Mouse (Mus musculus): ENCODE measurements around the gene Minpp1. TPM values are rescaled to one million over a fixed set of nuclear protein-coding genes. Genes with fewer than 3 reads are reported as not detected.

Gene Minpp1
- total and polyA plus RNA-seq, 3 experiments: 62.6 to 197 (median 68.8) TPM

GRCm38 (mm10) chr19:32507100-32507499 is 21.5 kb downstream of the Minpp1 start:
- Histone ChIP-seq H3K9me3 (replicated peaks) (peaks cover 2% of the 10 kb centered on the region; the same call in 1 of the 2 replicates), H3K27me3 (ENCODE audit: insufficient read depth, low read length) (no peaks in the 10 kb centered on the region), H3K36me3 (replicated peaks) (peaks cover 91% of the 10 kb centered on the region), H3K4me3 (ENCODE audit: low read depth, low read length) (no peak overlapping the region), H3K4me1 (ENCODE audit: insufficient read depth, low read depth, low read length) (peaks cover 52% of the 10 kb centered on the region)
- TF ChIP-seq GATA2 (IDR thresholded peaks at IDR 0.05; ENCODE audit: borderline replicate concordance, low read depth, low read length) (no peak), CTCF (IDR thresholded peaks at IDR 0.05; ENCODE audit: low read depth, low read length) (no peak), GATA1 (IDR thresholded peaks at IDR 0.05; ENCODE audit: borderline replicate concordance, low read length) (no peak), POLR2AphosphoS5 (IDR thresholded peaks at IDR 0.05; ENCODE audit: insufficient replicate concordance, low read depth, low read length) (no peak), TAL1 (conservative IDR thresholded peaks at IDR 0.05; ENCODE audit: low read depth, low read length) (no peak)
- no peak for ATAC-seq (ENCODE audit: extremely low read depth, insufficient number of reproducible peaks, low FRiP score, poor library complexity, severe bottlenecking)
- DNase-seq (ENCODE audit: low spot score): no peak

- ATAC-seq (ENCODE audit: extremely low read depth, insufficient number of reproducible peaks, low FRiP score, poor library complexity, severe bottlenecking): no peak
- H3K4me3 ChIP-seq (ENCODE audit: low read depth, low read length): no peak overlapping the region
- DNase-seq (ENCODE audit: low spot score): no peak
- TF ChIP-seq CTCF (IDR thresholded peaks at IDR 0.05; ENCODE audit: low read depth, low read length) (no peak), GATA1 (IDR thresholded peaks at IDR 0.05; ENCODE audit: borderline replicate concordance, low read length) (no peak), POLR2AphosphoS5 (IDR thresholded peaks at IDR 0.05; ENCODE audit: insufficient replicate concordance, low read depth, low read length) (no peak), TAL1 (conservative IDR thresholded peaks at IDR 0.05; ENCODE audit: low read depth, low read length) (no peak), GATA2 (IDR thresholded peaks at IDR 0.05; ENCODE audit: borderline replicate concordance, low read depth, low read length) (no peak)
- no peaks in the 10 kb centered on the region for H3K27me3 ChIP-seq (ENCODE audit: insufficient read depth, low read length)
- H3K4me1 ChIP-seq (ENCODE audit: insufficient read depth, low read depth, low read length): peaks cover 52% of the 10 kb centered on the region
- peaks cover 2% of the 10 kb centered on the region; the same call in 1 of the 2 replicates for H3K9me3 ChIP-seq (replicated peaks)
- peaks cover 95% of the 10 kb centered on the region for H3K36me3 ChIP-seq (replicated peaks)
These were observed 22.0 kb downstream of the Minpp1 start for GRCm38 (mm10) chr19:32507526-32507925.

GRCm38 (mm10) chr19:32510267-32510666 is 24.7 kb downstream of the Minpp1 start:
- DNase-seq (ENCODE audit: low spot score) (peak; percentile 16), ATAC-seq (ENCODE audit: extremely low read depth, insufficient number of reproducible peaks, low FRiP score, poor library complexity, severe bottlenecking) (peak; percentile 61)
- H3K9me3 ChIP-seq (replicated peaks): peaks cover 2% of the 10 kb centered on the region; the same call in 1 of the 2 replicates
- H3K4me3 ChIP-seq (ENCODE audit: low read depth, low read length): no peak overlapping the region; the same call in 1 of the 2 replicates
- peaks cover 46% of the 10 kb centered on the region for H3K4me1 ChIP-seq (ENCODE audit: insufficient read depth, low read depth, low read length)
- H3K36me3 ChIP-seq (replicated peaks): peaks cover 96% of the 10 kb centered on the region
- TF ChIP-seq CTCF (IDR thresholded peaks at IDR 0.05; ENCODE audit: low read depth, low read length) (no peak), TAL1 (conservative IDR thresholded peaks at IDR 0.05; ENCODE audit: low read depth, low read length) (peak; percentile 33)
- H3K27me3 ChIP-seq (ENCODE audit: insufficient read depth, low read length): no peaks in the 10 kb centered on the region

GRCm38 (mm10) chr19:32510962-32511361 is 25.4 kb downstream of the Minpp1 start:
- peaks cover 40% of the 10 kb centered on the region for H3K4me1 ChIP-seq (ENCODE audit: insufficient read depth, low read depth, low read length)
- peaks cover 96% of the 10 kb centered on the region for H3K36me3 ChIP-seq (replicated peaks)
- H3K4me3 ChIP-seq (ENCODE audit: low read depth, low read length): no peak overlapping the region; the same call in 1 of the 2 replicates
- TF ChIP-seq GATA1 (IDR thresholded peaks at IDR 0.05; ENCODE audit: borderline replicate concordance, low read length) (no peak), POLR2AphosphoS5 (IDR thresholded peaks at IDR 0.05; ENCODE audit: insufficient replicate concordance, low read depth, low read length) (no peak), TAL1 (conservative IDR thresholded peaks at IDR 0.05; ENCODE audit: low read depth, low read length) (0 out of 2 replicates have a peak, but pooled peaks have one; percentile 15)
- no peak for DNase-seq (ENCODE audit: low spot score)
- peaks cover 2% of the 10 kb centered on the region; the same call in 1 of the 2 replicates for H3K9me3 ChIP-seq (replicated peaks)
- H3K27me3 ChIP-seq (ENCODE audit: insufficient read depth, low read length): no peaks in the 10 kb centered on the region
- peak; percentile 61 for ATAC-seq (ENCODE audit: extremely low read depth, insufficient number of reproducible peaks, low FRiP score, poor library complexity, severe bottlenecking)

- DNase-seq (ENCODE audit: low spot score) (no peak), ATAC-seq (ENCODE audit: extremely low read depth, insufficient number of reproducible peaks, low FRiP score, poor library complexity, severe bottlenecking) (no peak)
- Histone ChIP-seq H3K9me3 (replicated peaks) (peaks cover 2% of the 10 kb centered on the region; the same call in 1 of the 2 replicates), H3K4me1 (ENCODE audit: insufficient read depth, low read depth, low read length) (peaks cover 31% of the 10 kb centered on the region), H3K4me3 (ENCODE audit: low read depth, low read length) (no peak overlapping the region), H3K27me3 (ENCODE audit: insufficient read depth, low read length) (no peaks in the 10 kb centered on the region), H3K36me3 (replicated peaks) (peaks cover 95% of the 10 kb centered on the region)
- TF ChIP-seq POLR2AphosphoS5 (IDR thresholded peaks at IDR 0.05; ENCODE audit: insufficient replicate concordance, low read depth, low read length) (no peak), TAL1 (conservative IDR thresholded peaks at IDR 0.05; ENCODE audit: low read depth, low read length) (no peak), CTCF (IDR thresholded peaks at IDR 0.05; ENCODE audit: low read depth, low read length) (no peak), GATA2 (IDR thresholded peaks at IDR 0.05; ENCODE audit: borderline replicate concordance, low read depth, low read length) (no peak), GATA1 (IDR thresholded peaks at IDR 0.05; ENCODE audit: borderline replicate concordance, low read length) (no peak)
These were observed 26.9 kb downstream of the Minpp1 start for GRCm38 (mm10) chr19:32512518-32512917.

DNA sequence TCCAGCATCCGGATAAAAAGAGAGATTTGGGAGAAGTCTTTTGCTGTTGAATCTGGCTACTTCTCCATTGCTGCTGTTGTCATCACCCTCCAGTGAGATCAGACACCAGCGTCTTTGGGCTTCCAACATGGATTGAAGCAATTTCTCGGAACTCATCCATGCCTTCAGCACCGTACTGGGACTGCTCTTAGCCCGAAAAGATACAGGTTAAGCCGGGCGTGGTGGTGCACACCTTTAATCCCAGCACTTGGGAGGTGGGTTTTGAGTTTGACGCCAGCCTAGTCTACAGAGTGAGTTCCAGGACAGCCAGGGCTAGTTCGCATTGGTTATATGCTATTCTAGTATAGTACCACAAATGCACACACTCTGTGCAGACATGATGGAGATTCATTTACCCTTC is 31.0 kb downstream of the Minpp1 start:
- ATAC-seq (ENCODE audit: extremely low read depth, insufficient number of reproducible peaks, low FRiP score, poor library complexity, severe bottlenecking) (no peak), DNase-seq (ENCODE audit: low spot score) (no peak)
- TF ChIP-seq POLR2AphosphoS5 (IDR thresholded peaks at IDR 0.05; ENCODE audit: insufficient replicate concordance, low read depth, low read length): no peak
- no peak for TF ChIP-seq GATA1 (IDR thresholded peaks at IDR 0.05; ENCODE audit: borderline replicate concordance, low read length)
- TF ChIP-seq GATA2 (IDR thresholded peaks at IDR 0.05; ENCODE audit: borderline replicate concordance, low read depth, low read length): no peak
- TF ChIP-seq CTCF (IDR thresholded peaks at IDR 0.05; ENCODE audit: low read depth, low read length): no peak
- no peak for TF ChIP-seq TAL1 (conservative IDR thresholded peaks at IDR 0.05; ENCODE audit: low read depth, low read length)
- H3K36me3 ChIP-seq (replicated peaks): peaks cover 77% of the 10 kb centered on the region
- no peaks in the 10 kb centered on the region for H3K27me3 ChIP-seq (ENCODE audit: insufficient read depth, low read length)
- no peak overlapping the region for H3K4me3 ChIP-seq (ENCODE audit: low read depth, low read length)
- peaks cover 8% of the 10 kb centered on the region; the same call in 1 of the 2 replicates for H3K4me1 ChIP-seq (ENCODE audit: insufficient read depth, low read depth, low read length)
- H3K9me3 ChIP-seq (replicated peaks): peaks cover 6% of the 10 kb centered on the region; the same call in 1 of the 2 replicates

Measured in G1E (cell line).